19 mouse cellular contexts compared by ENCODE assay signal in genomic region chr6:129215053-129215452, GRCm38 (mm10). TPM values are rescaled to one million over a fixed set of nuclear protein-coding genes. Genes with fewer than 3 reads are reported as not detected.
DNase-seq lines count a peak whose midpoint lies in the region; ATAC-seq and TF ChIP-seq lines count a peak whose summit lies in the region.
"Had no signal": no experiment of that assay in that cellular context is flagged by ENCODE, and none has a peak within 500 bp of the region (broad histone marks: within the 10 kb centered on the region; RNA-seq: fewer than 3 reads in every experiment).

No protein-coding gene starts in this region.

- WGBS in kidney, adult 2 months = 70% methylated on average over 2 of the region's 2 CpGs

- H3K27me3 ChIP-seq in kidney, adult 2 months (replicated peaks; ENCODE audit: control insufficient read depth, insufficient read depth, low read length) = no peaks in the 10 kb centered on the region
- H3K27me3 ChIP-seq: limb, embryonic 12.5 days; liver, embryonic 13.5 days; neural tube, embryonic 12.5 days had no signal

- peak overlapping the region; percentile 94 for H3K27ac ChIP-seq in kidney, adult 2 months (ENCODE audit: insufficient read depth, low read depth, low read length)
- H3K27ac ChIP-seq: limb, embryonic 12.5 days; liver, embryonic 13.5 days; neural tube, embryonic 12.5 days had no signal

- H3K4me3 ChIP-seq in kidney, adult 2 months (ENCODE audit: insufficient read depth, low read depth, low read length) = no peak overlapping the region
- H3K4me3 ChIP-seq: limb, embryonic 12.5 days; liver, embryonic 13.5 days; neural tube, embryonic 12.5 days had no signal

- no peak for TF ChIP-seq POLR2A in kidney, adult 2 months (IDR thresholded peaks at IDR 0.05; ENCODE audit: low read depth, low read length)

- no peak for ATAC-seq in megakaryocyte, adult 5-6 weeks (ENCODE audit: poor library complexity, severe bottlenecking)
- ATAC-seq: activated CD4-positive, CD25-positive, alpha-beta regulatory T cell, adult 4 months; hindbrain, embryonic 16.5 days had no signal

- TF ChIP-seq CTCF in kidney, adult 2 months (conservative IDR thresholded peaks at IDR 0.05; ENCODE audit: insufficient read depth, insufficient read length, low read depth, low read length) = no peak

- H3K36me3 ChIP-seq in kidney, adult 2 months (ENCODE audit: control insufficient read depth, insufficient read depth, low read length) = no peaks in the 10 kb centered on the region
- H3K36me3 ChIP-seq: limb, embryonic 12.5 days; liver, embryonic 13.5 days; neural tube, embryonic 12.5 days had no signal

- H3K4me1 ChIP-seq in kidney, adult 2 months (ENCODE audit: control insufficient read depth, insufficient read depth, low read length) = peaks cover 23% of the 10 kb centered on the region
- H3K4me1 ChIP-seq: limb, embryonic 12.5 days; neural tube, embryonic 12.5 days had no signal

- DNase-seq in kidney, adult 2 months = no peak
- no peak for DNase-seq in kidney, postnatal 14 days
- peak; percentile 7 for DNase-seq in retina, postnatal 1 day
- DNase-seq in retina, embryonic 14.5 days (ENCODE audit: low spot score) = no peak
- peak; percentile 27 for DNase-seq in induced T-regulatory cell, adult 2 months (ENCODE audit: low read depth)
- no peak for DNase-seq in frontal cortex, postnatal 25 days (ENCODE audit: low spot score in 2 of 2)
- DNase-seq: adrenal gland, postnatal 25 days; cerebellum, adult 8-10 months; heart, adult 18-20 months; kidney, adult 8-10 months; liver, embryonic 13.5 days; lung, postnatal 14 days had no signal

RNA-seq across cellular contexts. Expression of gene Clec2d, which starts 34.6 kb away (rescaled TPM):
- polyA plus RNA-seq in kidney, adult 2 months (2012; rRNA removed) = 42.9 and 67.0 TPM in 2 replicates
- 28.2 and 41.3 TPM in 2 replicates for total RNA-seq in megakaryocyte, adult 5-6 weeks (2015)
- 238 and 253 TPM in 2 replicates for total RNA-seq in megakaryocyte, adult 5-6 weeks (2017)
- polyA plus RNA-seq: forebrain, embryonic 11.5 days; midbrain, embryonic 11.5 days; neural tube, embryonic 12.5 days had no signal

Comparison
In these comparisons a context has a peak if more than half of its experiments do, and no peak if none do; other contexts are left out.
1. DNase-seq: peak in retina, postnatal 1 day (single experiment) and induced T-regulatory cell, adult 2 months (single experiment); none in kidney, adult 2 months (single experiment), kidney, postnatal 14 days (single experiment), retina, embryonic 14.5 days (single experiment) and frontal cortex, postnatal 25 days (0 of 2).